Mouse (Mus musculus) neural tube, embryonic 11.5 days (tissue): ENCODE measurements around the gene Olfr1229. TPM values are rescaled to one million over a fixed set of nuclear protein-coding genes. Genes with fewer than 3 reads are reported as not detected.

ENCODE experiments used
- ATAC-seq: fragments of 200-750 bp; cut with Nextera tagmentation; 2 replicates; pipeline ENCODE4 v1.8.0; 2017; ENCODE audit warnings: moderate number of reproducible peaks, mild to moderate bottlenecking, moderate TSS enrichment, moderate library complexity; ENCODE audit not compliant: insufficient read depth, low FRiP score, low TSS enrichment
- DNase-seq: peaks from one replicate; pipeline ENCODE4 v3.0.0-alpha.2; 2015; ENCODE audit warnings: low spot score
- H3K27ac ChIP-seq: fragments of 300-500 bp; sonication (generic); 2 replicates; pipeline ENCODE4 v1.5.1; 2014; ENCODE audit warnings: low read depth, mild to moderate bottlenecking, low read length
- H3K27me3 ChIP-seq: fragments of 300-500 bp; sonication (generic); 2 replicates; pipeline ENCODE4 v1.6.1; 2014; ENCODE audit warnings: mild to moderate bottlenecking, low read length, mixed read lengths; ENCODE audit not compliant: control insufficient read depth, insufficient read depth
- H3K36me3 ChIP-seq: fragments of 300-500 bp; sonication (generic); 2 replicates; pipeline ENCODE4 v1.6.1; 2014; ENCODE audit warnings: mild to moderate bottlenecking, low read length, moderate library complexity, mixed read lengths; ENCODE audit not compliant: control insufficient read depth, insufficient read depth
- H3K4me1 ChIP-seq: fragments of 300-500 bp; sonication (generic); 2 replicates; pipeline ENCODE4 v1.6.1; 2014; ENCODE audit warnings: low read length, mixed read lengths; ENCODE audit not compliant: control insufficient read depth, insufficient read depth
- H3K4me2 ChIP-seq: fragments of 300-500 bp; sonication (generic); 2 replicates; pipeline ENCODE4 v1.6.1; 2014; ENCODE audit warnings: low read depth, mild to moderate bottlenecking, moderate library complexity
- H3K4me3 ChIP-seq: fragments of 300-500 bp; sonication (generic); 2 replicates; pipeline ENCODE4 v1.5.1; 2014; ENCODE audit warnings: low read depth, low read length
- H3K9ac ChIP-seq: fragments of 300-500 bp; sonication (generic); 2 replicates; pipeline ENCODE4 v1.6.1; 2014; ENCODE audit warnings: mild to moderate bottlenecking, low read length
- H3K9me3 ChIP-seq: fragments of 300-500 bp; sonication (generic); 2 replicates; pipeline ENCODE4 v1.6.1; 2016; ENCODE audit warnings: low read length; ENCODE audit not compliant: control insufficient read depth
- WGBS: fragments of 180-500 bp; shearing (Covaris S2); extraction: QIAGEN DNeasy Blood & Tissue Kit; methylation state at CpG from one replicate; pipeline ENCODE4 v1.1.7; 2014; 5-methylcytosine and 5-hydroxymethylcytosine counted together
- polyA plus RNA-seq: library from polyadenylated mRNA; unstranded; fragments of >200 nt; fragmentation: Nextera tagmentation; extraction: Ambion mirVana; gene quantifications from 2 replicates; pipeline ENCODE4 v1.2.1, GENCODE M21; 2014

Gene Olfr1229
- not detected in 2 replicates for polyA plus RNA-seq

GRCm38 (mm10) chr2:89287914-89288313 lies at the start of gene Olfr1229:
Gene Olfr1229 (minus strand): TSS chr2:89288014.
- ATAC-seq = no peak
- H3K4me2 ChIP-seq = no peak within 1 kb of the TSS
- no peaks in the 10 kb centered on the region for H3K27me3 ChIP-seq
- no peaks in the 10 kb centered on the region for H3K9me3 ChIP-seq
- no peak within 1 kb of the TSS for H3K27ac ChIP-seq
- H3K36me3 ChIP-seq = no peaks in the 10 kb centered on the region
- no peak within 1 kb of the TSS for H3K4me3 ChIP-seq
- DNase-seq = no peak
- H3K9ac ChIP-seq = no peak within 1 kb of the TSS
- WGBS = 84% methylated on average over 2 of the region's 2 CpGs
- no peaks in the 10 kb centered on the region for H3K4me1 ChIP-seq

GRCm38 (mm10) chr2:89329575-89329974 lies 41.8 kb upstream of the Olfr1229 start, which contains the start of gene Olfr1232:
Gene Olfr1232 (minus strand): TSS chr2:89329675.
- no peak for DNase-seq
- H3K4me1 ChIP-seq = no peaks in the 10 kb centered on the region
- no peaks in the 10 kb centered on the region for H3K36me3 ChIP-seq
- H3K27me3 ChIP-seq = no peaks in the 10 kb centered on the region
- H3K9me3 ChIP-seq = no peaks in the 10 kb centered on the region
- no peak within 1 kb of the TSS for H3K4me2 ChIP-seq
- no peak within 1 kb of the TSS for H3K4me3 ChIP-seq
- no peak within 1 kb of the TSS for H3K27ac ChIP-seq
- H3K9ac ChIP-seq = no peak within 1 kb of the TSS
- no peak for ATAC-seq

GRCm38 (mm10) chr2:89306974-89307373 lies 19.2 kb upstream of the Olfr1229 start, which contains the start of gene Olfr1231:
Gene Olfr1231 (minus strand): TSS chr2:89307074.
- 83% methylated on average over 2 of the region's 2 CpGs for WGBS
- no peaks in the 10 kb centered on the region for H3K4me1 ChIP-seq
- DNase-seq = no peak
- H3K4me2 ChIP-seq = no peak within 1 kb of the TSS
- no peaks in the 10 kb centered on the region for H3K27me3 ChIP-seq
- H3K4me3 ChIP-seq = no peak within 1 kb of the TSS
- H3K9ac ChIP-seq = no peak within 1 kb of the TSS
- no peak within 1 kb of the TSS for H3K27ac ChIP-seq
- no peak for ATAC-seq
- H3K36me3 ChIP-seq = no peaks in the 10 kb centered on the region
- no peaks in the 10 kb centered on the region for H3K9me3 ChIP-seq

- Histone ChIP-seq H3K4me1 (no peaks in the 10 kb centered on the region), H3K9ac (no peak within 1 kb of the TSS), H3K4me2 (no peak within 1 kb of the TSS), H3K4me3 (no peak within 1 kb of the TSS), H3K27me3 (no peaks in the 10 kb centered on the region), H3K9me3 (no peaks in the 10 kb centered on the region), H3K36me3 (no peaks in the 10 kb centered on the region), H3K27ac (no peak within 1 kb of the TSS)
- ATAC-seq (no peak), DNase-seq (no peak)
- 93% methylated on average over 1 of the region's 1 CpGs for WGBS
Observed at GRCm38 (mm10) chr2:89297168-89297567, 9.4 kb upstream of the Olfr1229 start, which contains the start of gene Olfr1230. Gene Olfr1230 (minus strand): TSS chr2:89297268.

- no peak for DNase-seq
Observed at GRCm38 (mm10) chr2:89253962-89254361, 33.9 kb downstream of the Olfr1229 start, which contains the start of gene Olfr1228. Gene Olfr1228 (minus strand): TSS chr2:89254062.

More at GRCm38 (mm10) chr2:89253962-89254361, 33.9 kb downstream of the Olfr1229 start, which contains the start of gene Olfr1228:
- H3K4me2 ChIP-seq = no peak within 1 kb of the TSS
- H3K9ac ChIP-seq = no peak within 1 kb of the TSS
- no peak within 1 kb of the TSS for H3K4me3 ChIP-seq
- no peaks in the 10 kb centered on the region for H3K27me3 ChIP-seq
- H3K4me1 ChIP-seq = no peaks in the 10 kb centered on the region
- H3K9me3 ChIP-seq = no peaks in the 10 kb centered on the region
- no peak for ATAC-seq
- H3K36me3 ChIP-seq = no peaks in the 10 kb centered on the region
- no peak within 1 kb of the TSS for H3K27ac ChIP-seq

Other genes with a start within 250 kb of the Olfr1229 start
- gene Olfr1218, start 226.8 kb downstream of the Olfr1229 start, polyA plus RNA-seq = not detected in 2 replicates
- gene Olfr1219, start 204.5 kb downstream of the Olfr1229 start, polyA plus RNA-seq = not detected in 2 replicates
- not detected in 2 replicates for gene Olfr1220, start 181.2 kb downstream of the Olfr1229 start, polyA plus RNA-seq
- gene Olfr1221, start 170.7 kb downstream of the Olfr1229 start, polyA plus RNA-seq = not detected in 2 replicates
- not detected in 2 replicates for gene Olfr1222, start 155.0 kb downstream of the Olfr1229 start, polyA plus RNA-seq
- gene Olfr1223, start 136.5 kb downstream of the Olfr1229 start, polyA plus RNA-seq = not detected in 2 replicates
- not detected in 2 replicates for gene Olfr1224-ps1, start 123.9 kb downstream of the Olfr1229 start, polyA plus RNA-seq
- not detected in 2 replicates for gene Olfr1225, start 113.3 kb downstream of the Olfr1229 start, polyA plus RNA-seq
- gene Olfr1226, start 88.0 kb downstream of the Olfr1229 start, polyA plus RNA-seq = not detected in 2 replicates
- gene Olfr1228, start 34.0 kb downstream of the Olfr1229 start, polyA plus RNA-seq = not detected in 2 replicates
- gene Olfr1230, start 9.3 kb upstream of the Olfr1229 start, polyA plus RNA-seq = not detected in 2 replicates
- gene Olfr1231, start 19.1 kb upstream of the Olfr1229 start, polyA plus RNA-seq = not detected in 2 replicates
- gene Olfr1232, start 41.7 kb upstream of the Olfr1229 start, polyA plus RNA-seq = not detected in 2 replicates
- not detected in 2 replicates for gene Olfr1233, start 54.4 kb upstream of the Olfr1229 start, polyA plus RNA-seq
- gene Olfr1234, start 76.9 kb upstream of the Olfr1229 start, polyA plus RNA-seq = not detected in 2 replicates
- not detected in 2 replicates for gene Olfr1238, start 121.7 kb upstream of the Olfr1229 start, polyA plus RNA-seq
- not detected in 2 replicates for gene Olfr1239, start 132.4 kb upstream of the Olfr1229 start, polyA plus RNA-seq
- not detected in 2 replicates for gene Olfr1240, start 155.0 kb upstream of the Olfr1229 start, polyA plus RNA-seq
- not detected in 2 replicates for gene Olfr1241, start 199.1 kb upstream of the Olfr1229 start, polyA plus RNA-seq
- not detected in 2 replicates for gene Olfr1242, start 210.3 kb upstream of the Olfr1229 start, polyA plus RNA-seq
- not detected in 2 replicates for gene Olfr1243, start 243.5 kb upstream of the Olfr1229 start, polyA plus RNA-seq